Comparison of ENCODE assay signal across 11 mouse cellular contexts in the genomic region with DNA sequence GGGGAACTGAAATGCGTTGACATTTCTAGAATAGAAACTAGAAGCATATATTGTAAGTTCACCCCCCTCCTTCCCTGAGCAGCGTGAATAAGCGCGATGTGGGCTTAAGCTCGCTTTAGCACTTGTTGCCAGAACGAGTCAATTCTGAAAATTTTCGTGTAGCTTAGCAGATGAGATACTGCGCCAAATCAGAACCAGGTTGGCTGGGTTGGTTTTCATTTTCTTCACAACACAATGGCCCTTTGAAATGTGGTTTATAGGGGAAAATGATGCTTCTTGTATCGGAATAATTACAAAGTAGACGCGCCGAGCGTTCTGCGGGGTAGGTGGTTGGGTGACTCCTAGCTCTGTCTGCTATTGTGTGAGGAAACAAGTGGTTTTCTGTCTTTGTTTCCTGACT. TPM values are rescaled to one million over a fixed set of nuclear protein-coding genes. Genes with fewer than 3 reads are reported as not detected.
DNase-seq lines count a peak whose midpoint lies in the region; ATAC-seq lines count a peak whose summit lies in the region.
"Had no signal": no experiment of that assay in that cellular context is flagged by ENCODE, and none has a peak within 500 bp of the region (broad histone marks: within the 10 kb centered on the region; RNA-seq: fewer than 3 reads in every experiment).

No protein-coding gene starts in this region.

- no peak overlapping the region for H3K27ac ChIP-seq in limb, embryonic 11.5 days (replicated peaks; ENCODE audit: low read depth, low read length)
- no peak overlapping the region for H3K27ac ChIP-seq in limb, embryonic 10.5 days
- H3K27ac ChIP-seq in forebrain, embryonic 12.5 days: peak overlapping the region; percentile 96
- H3K27ac ChIP-seq in midbrain, embryonic 12.5 days (replicated peaks): peak overlapping the region; percentile 97
- peak overlapping the region; percentile 44; the same call in 1 of the 2 replicates for H3K27ac ChIP-seq in stomach, embryonic 15.5 days
- H3K27ac ChIP-seq: kidney, postnatal 0 days; limb, embryonic 12.5 days had no signal

- ATAC-seq in limb, embryonic 11.5 days (ENCODE audit: insufficient number of reproducible peaks, low FRiP score, low TSS enrichment, low read depth): no peak
- no peak for ATAC-seq in forebrain, embryonic 12.5 days (ENCODE audit: low FRiP score)
- no peak for ATAC-seq in midbrain, embryonic 12.5 days (ENCODE audit: low FRiP score, low read depth)
- ATAC-seq in stomach, embryonic 15.5 days (ENCODE audit: insufficient read depth, low FRiP score, low read depth): no peak
- ATAC-seq in activated CD4-positive, CD25-positive, alpha-beta regulatory T cell, adult 4 months: no peak

- no peaks in the 10 kb centered on the region for H3K9me3 ChIP-seq in limb, embryonic 11.5 days (ENCODE audit: control insufficient read depth, low read length)
- H3K9me3 ChIP-seq in limb, embryonic 10.5 days (replicated peaks): no peaks in the 10 kb centered on the region
- no peaks in the 10 kb centered on the region for H3K9me3 ChIP-seq in forebrain, embryonic 12.5 days
- H3K9me3 ChIP-seq in midbrain, embryonic 12.5 days: no peaks in the 10 kb centered on the region
- no peaks in the 10 kb centered on the region for H3K9me3 ChIP-seq in stomach, embryonic 15.5 days
- H3K9me3 ChIP-seq: limb, embryonic 12.5 days had no signal

- H3K4me3 ChIP-seq in limb, embryonic 11.5 days (ENCODE audit: low read depth, low read length): no peak overlapping the region
- no peak overlapping the region for H3K4me3 ChIP-seq in limb, embryonic 10.5 days
- H3K4me3 ChIP-seq in forebrain, embryonic 12.5 days (replicated peaks): peak overlapping the region; percentile 90
- peak overlapping the region; percentile 60 for H3K4me3 ChIP-seq in midbrain, embryonic 12.5 days
- peak overlapping the region; percentile 36 for H3K4me3 ChIP-seq in stomach, embryonic 15.5 days (replicated peaks)
- H3K4me3 ChIP-seq: limb, embryonic 12.5 days had no signal

- peaks cover 83% of the 10 kb centered on the region for H3K27me3 ChIP-seq in limb, embryonic 11.5 days (ENCODE audit: control insufficient read depth, insufficient read depth, low read length)
- peaks cover 99% of the 10 kb centered on the region for H3K27me3 ChIP-seq in limb, embryonic 10.5 days (ENCODE audit: low read depth, poor library complexity, severe bottlenecking)
- no peaks in the 10 kb centered on the region; the same call in 1 of the 2 replicates for H3K27me3 ChIP-seq in forebrain, embryonic 12.5 days
- H3K27me3 ChIP-seq in midbrain, embryonic 12.5 days: peaks cover 6% of the 10 kb centered on the region
- H3K27me3 ChIP-seq in stomach, embryonic 15.5 days (replicated peaks): peaks cover 69% of the 10 kb centered on the region

- no peaks in the 10 kb centered on the region for H3K36me3 ChIP-seq in limb, embryonic 11.5 days (ENCODE audit: control insufficient read depth, insufficient read depth, low read length)
- no peaks in the 10 kb centered on the region for H3K36me3 ChIP-seq in limb, embryonic 10.5 days
- H3K36me3 ChIP-seq in forebrain, embryonic 12.5 days (replicated peaks): peaks cover 3% of the 10 kb centered on the region
- no peaks in the 10 kb centered on the region for H3K36me3 ChIP-seq in midbrain, embryonic 12.5 days
- H3K36me3 ChIP-seq in stomach, embryonic 15.5 days: no peaks in the 10 kb centered on the region
- H3K36me3 ChIP-seq: limb, embryonic 12.5 days had no signal

- H3K4me2 ChIP-seq in limb, embryonic 11.5 days (ENCODE audit: low read depth, severe bottlenecking): no peak overlapping the region
- H3K4me2 ChIP-seq in forebrain, embryonic 12.5 days: peak overlapping the region; percentile 67
- H3K4me2 ChIP-seq in midbrain, embryonic 12.5 days (replicated peaks): peak overlapping the region; percentile 85
- peak overlapping the region; percentile 19; the same call in 1 of the 2 replicates for H3K4me2 ChIP-seq in stomach, embryonic 15.5 days
- H3K4me2 ChIP-seq: limb, embryonic 12.5 days had no signal

- under 1% methylated on average over 14 of the region's 14 CpGs for WGBS in limb, embryonic 11.5 days
- under 1% methylated on average over 14 of the region's 14 CpGs for WGBS in limb, embryonic 10.5 days
- WGBS in forebrain, embryonic 12.5 days: under 1% methylated on average over 14 of the region's 14 CpGs
- under 1% methylated on average over 14 of the region's 14 CpGs for WGBS in midbrain, embryonic 12.5 days
- WGBS in stomach, embryonic 15.5 days: 2% methylated on average over 14 of the region's 14 CpGs

- peak; percentile 66 for DNase-seq in limb, embryonic 11.5 days (ENCODE audit: low spot score)
- no peak for DNase-seq in limb, embryonic 10.5 days (ENCODE audit: low spot score)
- DNase-seq in frontal cortex, adult 2 months (ENCODE audit: extremely low spot score in 1 of 2, low spot score in 1 of 2): no peak
- no peak for DNase-seq in gastrocnemius, adult 18-20 months (ENCODE audit: low spot score)
- DNase-seq: cerebellum, adult 11 months had no signal

- H3K9ac ChIP-seq in limb, embryonic 11.5 days (ENCODE audit: low read length): no peak overlapping the region
- peak overlapping the region; percentile 84 for H3K9ac ChIP-seq in forebrain, embryonic 12.5 days
- peak overlapping the region; percentile 83 for H3K9ac ChIP-seq in midbrain, embryonic 12.5 days (replicated peaks)
- no peak overlapping the region for H3K9ac ChIP-seq in stomach, embryonic 15.5 days
- H3K9ac ChIP-seq: limb, embryonic 12.5 days had no signal

- peaks cover 11% of the 10 kb centered on the region for H3K4me1 ChIP-seq in limb, embryonic 11.5 days (ENCODE audit: control insufficient read depth, insufficient read depth, low read length)
- peaks cover 34% of the 10 kb centered on the region for H3K4me1 ChIP-seq in limb, embryonic 10.5 days
- peaks cover 39% of the 10 kb centered on the region for H3K4me1 ChIP-seq in forebrain, embryonic 12.5 days
- H3K4me1 ChIP-seq in midbrain, embryonic 12.5 days: peaks cover 34% of the 10 kb centered on the region
- peaks cover 24% of the 10 kb centered on the region; the same call in 1 of the 2 replicates for H3K4me1 ChIP-seq in stomach, embryonic 15.5 days

RNA-seq across cellular contexts. Expression of gene Sox2, which starts 2.4 kb away (rescaled TPM):
- polyA plus RNA-seq in limb, embryonic 11.5 days (2014; fragmentation: Nextera tagmentation; extraction: Ambion mirVana): 0.13 and 0.17 TPM in 2 replicates
- polyA plus RNA-seq in limb, embryonic 10.5 days (2016; fragmentation: Nextera tagmentation; extraction: Ambion mirVana): 0.09 and 0.20 TPM in 2 replicates
- 75.5 and 77.0 TPM in 2 replicates for polyA plus RNA-seq in forebrain, embryonic 12.5 days (2016; fragmentation: Nextera tagmentation; extraction: Ambion mirVana)
- polyA plus RNA-seq in midbrain, embryonic 12.5 days (2016; fragmentation: Nextera tagmentation; extraction: Ambion mirVana): 49.5 and 61.1 TPM in 2 replicates
- 11.6 and 14.0 TPM in 2 replicates for polyA plus RNA-seq in stomach, embryonic 15.5 days (2015; fragmentation: Nextera tagmentation; extraction: Ambion mirVana)
- 42.7 and 44.8 TPM in 2 replicates for polyA plus RNA-seq in frontal cortex, adult 2 months (2012; rRNA removed)
- total RNA-seq in gastrocnemius, adult 18-20 months (2021): not detected
- polyA plus RNA-seq in activated CD4-positive, CD25-positive, alpha-beta regulatory T cell, adult 4 months (2017; shearing (Covaris generic)): not detected
- polyA plus RNA-seq: kidney, postnatal 0 days had no signal

Comparison
In these comparisons a context has a peak if more than half of its experiments do, and no peak if none do; other contexts are left out.
1. H3K27ac ChIP-seq: peak in forebrain, embryonic 12.5 days (single experiment), midbrain, embryonic 12.5 days (single experiment) and stomach, embryonic 15.5 days (single experiment); none in limb, embryonic 11.5 days (single experiment) and limb, embryonic 10.5 days (single experiment).
2. H3K4me3 ChIP-seq: peak in forebrain, embryonic 12.5 days (single experiment), midbrain, embryonic 12.5 days (single experiment) and stomach, embryonic 15.5 days (single experiment); none in limb, embryonic 11.5 days (single experiment) and limb, embryonic 10.5 days (single experiment).
3. H3K9ac ChIP-seq: peak in forebrain, embryonic 12.5 days (single experiment) and midbrain, embryonic 12.5 days (single experiment); none in limb, embryonic 11.5 days (single experiment) and stomach, embryonic 15.5 days (single experiment).
4. RNA of gene Sox2, which starts 2.4 kb away (polyA plus RNA-seq): 75.5 to 77.0 TPM in forebrain, embryonic 12.5 days, 49.5 to 61.1 TPM in midbrain, embryonic 12.5 days, 42.7 to 44.8 TPM in frontal cortex, adult 2 months and 11.6 to 14.0 TPM in stomach, embryonic 15.5 days; 0.09 to 0.20 TPM in limb, embryonic 10.5 days, 0.13 to 0.17 TPM in limb, embryonic 11.5 days and not detected in activated CD4-positive, CD25-positive, alpha-beta regulatory T cell, adult 4 months; every median in the first group is over 10 times any median in the second.